Mouse (Mus musculus) embryo, embryonic 9.5 days (tissue): ENCODE results near the gene Cldn24.

Experiments
- DNase-seq: peaks from one replicate; pipeline ENCODE4 v3.0.0-alpha.2; 2017; ENCODE audit errors: extremely low spot score

The Cldn24 gene

GRCm38 (mm10) chr8:47832616-47833015 lies 10.7 kb downstream of the Cldn24 start:
- no peak for DNase-seq

- DNase-seq = no peak
Measured at GRCm38 (mm10) chr8:47833944-47834343, 12.0 kb downstream of the Cldn24 start.

GRCm38 (mm10) chr8:47843063-47843462 lies 21.1 kb downstream of the Cldn24 start:
- no peak for DNase-seq

GRCm38 (mm10) chr8:47843651-47844050 lies 21.7 kb downstream of the Cldn24 start:
- DNase-seq = no peak

GRCm38 (mm10) chr8:47845956-47846355 lies 24.0 kb downstream of the Cldn24 start:
- DNase-seq = peak; percentile 15

GRCm38 (mm10) chr8:47847161-47847560 lies 25.2 kb downstream of the Cldn24 start:
- DNase-seq = no peak

GRCm38 (mm10) chr8:47847931-47848330 lies 26.0 kb downstream of the Cldn24 start:
- no peak for DNase-seq

GRCm38 (mm10) chr8:47849842-47850241 lies 27.9 kb downstream of the Cldn24 start:
- no peak for DNase-seq

- peak; percentile 9 for DNase-seq
Measured at GRCm38 (mm10) chr8:47851824-47852502, 30.0 kb downstream of the Cldn24 start.

GRCm38 (mm10) chr8:47852737-47853136 lies 30.8 kb downstream of the Cldn24 start:
- DNase-seq = no peak

GRCm38 (mm10) chr8:47853356-47853755 lies 31.4 kb downstream of the Cldn24 start:
- no peak for DNase-seq

GRCm38 (mm10) chr8:47859259-47859658 lies 37.3 kb downstream of the Cldn24 start:
- no peak for DNase-seq

GRCm38 (mm10) chr8:47866568-47866967 lies 44.6 kb downstream of the Cldn24 start:
- no peak for DNase-seq

- DNase-seq = peak; percentile 80
Measured at GRCm38 (mm10) chr8:47867067-47867466, 45.1 kb downstream of the Cldn24 start.
